Mouse (Mus musculus): ENCODE measurements at regions not wholly inside any gene's neighbourhood (a gene's known extent, or its start where the extent isn't known, plus 50 kb on each side); places are given as distances from the start of the nearest gene placed in this dataset.

DNA sequence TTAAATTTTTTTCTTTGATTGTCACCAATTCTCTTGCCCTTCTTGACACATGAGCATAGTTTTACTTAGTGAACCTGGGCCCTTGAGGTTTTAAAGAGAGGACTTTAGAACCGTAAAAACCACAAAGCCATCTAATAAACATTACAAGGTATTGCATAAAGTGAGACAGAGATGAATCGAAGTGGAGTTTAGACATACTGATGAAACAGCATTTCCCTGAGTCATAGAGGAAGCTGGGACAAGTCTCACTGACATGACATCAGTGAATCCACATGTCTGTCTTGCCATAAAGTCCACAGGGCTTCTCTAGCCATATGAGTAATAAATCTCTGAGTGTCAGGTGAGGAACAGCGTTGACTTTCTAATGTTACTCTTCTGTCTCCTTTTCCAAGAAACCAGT lies 128.4 kb downstream of the Btc start:
- 94% methylated on average over 3 of the region's 3 CpGs for WGBS
- ATAC-seq (replicated peaks): no peak
- no peak overlapping the region for H3K9ac ChIP-seq (replicated peaks)

GRCm38 (mm10) chr5:91278466-91278865 lies 124.3 kb downstream of the Btc start:
- H3K9ac ChIP-seq (replicated peaks): no peak overlapping the region
- H3K4me1 ChIP-seq: no peaks in the 10 kb centered on the region
- no peak for ATAC-seq (replicated peaks)
- 93% methylated on average over 3 of the region's 3 CpGs for WGBS
- H3K36me3 ChIP-seq: no peaks in the 10 kb centered on the region
- H3K4me2 ChIP-seq (replicated peaks): no peak overlapping the region
- H3K4me3 ChIP-seq: no peak overlapping the region
- H3K27me3 ChIP-seq: no peaks in the 10 kb centered on the region
- H3K27ac ChIP-seq (replicated peaks): no peak overlapping the region
- H3K9me3 ChIP-seq: no peaks in the 10 kb centered on the region

More for the DNA sequence above, 128.4 kb downstream of the Btc start:
- Histone ChIP-seq H3K36me3 (no peaks in the 10 kb centered on the region), H3K4me2 (replicated peaks) (no peak overlapping the region), H3K27me3 (no peaks in the 10 kb centered on the region), H3K4me3 (no peak overlapping the region), H3K4me1 (no peaks in the 10 kb centered on the region), H3K27ac (replicated peaks) (no peak overlapping the region), H3K9me3 (no peaks in the 10 kb centered on the region)

GRCm38 (mm10) chr5:91279464-91279863 lies 123.3 kb downstream of the Btc start:
- H3K4me3 ChIP-seq: no peak overlapping the region
- no peaks in the 10 kb centered on the region for H3K36me3 ChIP-seq
- ATAC-seq (replicated peaks): no peak
- H3K27me3 ChIP-seq: no peaks in the 10 kb centered on the region
- H3K4me1 ChIP-seq: no peaks in the 10 kb centered on the region
- 86% methylated on average over 2 of the region's 2 CpGs for WGBS
- H3K4me2 ChIP-seq (replicated peaks): no peak overlapping the region
- no peaks in the 10 kb centered on the region for H3K9me3 ChIP-seq
- H3K27ac ChIP-seq (replicated peaks): no peak overlapping the region
- H3K9ac ChIP-seq (replicated peaks): no peak overlapping the region

- H3K9me3 ChIP-seq: no peaks in the 10 kb centered on the region
- ATAC-seq (replicated peaks): no peak
- no peaks in the 10 kb centered on the region for H3K36me3 ChIP-seq
- no peak overlapping the region for H3K27ac ChIP-seq (replicated peaks)
- WGBS: 84% methylated on average over 7 of the region's 7 CpGs
- H3K4me1 ChIP-seq: no peaks in the 10 kb centered on the region
- H3K4me2 ChIP-seq (replicated peaks): no peak overlapping the region
- no peaks in the 10 kb centered on the region for H3K27me3 ChIP-seq
- no peak overlapping the region for H3K4me3 ChIP-seq
- H3K9ac ChIP-seq (replicated peaks): no peak overlapping the region
Observed at GRCm38 (mm10) chr5:91282969-91283368, 119.8 kb downstream of the Btc start.

- no peak overlapping the region for H3K27ac ChIP-seq (replicated peaks)
- no peaks in the 10 kb centered on the region for H3K4me1 ChIP-seq
- H3K4me3 ChIP-seq: no peak overlapping the region
- H3K4me2 ChIP-seq (replicated peaks): no peak overlapping the region
- no peaks in the 10 kb centered on the region for H3K9me3 ChIP-seq
- H3K9ac ChIP-seq (replicated peaks): no peak overlapping the region
- 74% methylated on average over 4 of the region's 4 CpGs for WGBS
- no peak for ATAC-seq (replicated peaks)
- no peaks in the 10 kb centered on the region for H3K27me3 ChIP-seq
- no peaks in the 10 kb centered on the region for H3K36me3 ChIP-seq
Observed at GRCm38 (mm10) chr5:91293073-91293472, 109.7 kb downstream of the Btc start.

- no peak overlapping the region for H3K9ac ChIP-seq (replicated peaks)
- no peaks in the 10 kb centered on the region for H3K36me3 ChIP-seq
- H3K27ac ChIP-seq (replicated peaks): no peak overlapping the region
- no peak overlapping the region for H3K4me2 ChIP-seq (replicated peaks)
- H3K4me1 ChIP-seq: no peaks in the 10 kb centered on the region
- H3K27me3 ChIP-seq: no peaks in the 10 kb centered on the region
- 73% methylated on average over 3 of the region's 3 CpGs for WGBS
- no peak overlapping the region for H3K4me3 ChIP-seq
- ATAC-seq (replicated peaks): no peak
- H3K9me3 ChIP-seq: no peaks in the 10 kb centered on the region
Observed at GRCm38 (mm10) chr5:91294957-91295356, 107.8 kb downstream of the Btc start.

- WGBS: 73% methylated on average over 2 of the region's 2 CpGs
- Histone ChIP-seq H3K4me1 (no peaks in the 10 kb centered on the region), H3K9me3 (no peaks in the 10 kb centered on the region), H3K27ac (replicated peaks) (no peak overlapping the region), H3K4me2 (replicated peaks) (no peak overlapping the region), H3K36me3 (no peaks in the 10 kb centered on the region), H3K27me3 (no peaks in the 10 kb centered on the region), H3K4me3 (no peak overlapping the region), H3K9ac (replicated peaks) (no peak overlapping the region)
- no peak for ATAC-seq (replicated peaks)
Observed at GRCm38 (mm10) chr5:91297068-91297467, 105.7 kb downstream of the Btc start.

DNA sequence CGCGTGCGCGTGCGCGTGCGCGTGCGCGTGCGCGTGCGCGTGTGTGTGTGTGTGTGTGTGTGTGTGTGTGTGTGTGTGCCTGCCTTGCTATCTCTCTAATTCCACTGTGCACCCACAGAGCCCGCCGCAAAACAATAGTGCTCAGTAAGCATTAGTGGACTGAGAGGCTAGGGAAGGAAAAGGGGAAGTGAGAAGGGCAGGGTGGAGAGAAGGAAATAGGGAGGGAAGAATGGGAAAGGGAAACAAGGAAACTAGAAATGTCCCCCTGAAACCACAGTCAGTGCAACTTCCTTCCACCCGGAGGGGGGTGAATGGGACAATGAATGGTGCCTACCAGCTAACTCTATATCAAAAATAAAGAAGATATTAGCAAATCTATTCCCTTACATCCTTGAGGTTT lies 100.7 kb downstream of the Btc start:
- ATAC-seq (replicated peaks): no peak
- Histone ChIP-seq H3K4me2 (replicated peaks) (no peak overlapping the region), H3K27ac (replicated peaks) (no peak overlapping the region), H3K4me3 (no peak overlapping the region), H3K36me3 (no peaks in the 10 kb centered on the region), H3K9me3 (no peaks in the 10 kb centered on the region), H3K4me1 (no peaks in the 10 kb centered on the region), H3K27me3 (no peaks in the 10 kb centered on the region), H3K9ac (replicated peaks) (no peak overlapping the region)
- WGBS: 88% methylated on average over 17 of the region's 17 CpGs

DNA sequence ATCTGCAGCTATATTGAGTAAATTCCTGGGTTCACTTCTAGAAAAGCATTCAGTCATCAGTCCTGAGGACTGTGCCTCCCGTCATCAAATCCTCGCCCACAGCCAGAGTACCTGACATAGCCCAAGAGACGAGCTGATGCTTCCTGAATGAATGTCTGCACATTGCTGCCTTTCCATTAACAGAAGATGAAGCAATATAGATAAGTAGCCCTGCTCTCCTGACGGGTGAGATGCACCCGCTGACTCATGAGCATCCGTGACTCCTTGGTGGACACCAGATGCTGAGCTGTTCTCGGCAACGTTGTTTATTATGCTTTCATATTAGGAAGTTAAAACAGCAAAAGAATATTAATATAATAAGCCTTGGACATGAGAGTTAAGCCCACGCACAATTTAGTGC lies 99.9 kb downstream of the Btc start:
- no peak overlapping the region for H3K27ac ChIP-seq (replicated peaks)
- no peak overlapping the region for H3K4me2 ChIP-seq (replicated peaks)
- no peak for ATAC-seq (replicated peaks)
- H3K27me3 ChIP-seq: no peaks in the 10 kb centered on the region
- no peaks in the 10 kb centered on the region for H3K36me3 ChIP-seq
- 84% methylated on average over 9 of the region's 9 CpGs for WGBS
- no peak overlapping the region for H3K9ac ChIP-seq (replicated peaks)
- H3K4me1 ChIP-seq: no peaks in the 10 kb centered on the region
- no peak overlapping the region for H3K4me3 ChIP-seq
- no peaks in the 10 kb centered on the region for H3K9me3 ChIP-seq

- Histone ChIP-seq H3K4me3 (no peak overlapping the region), H3K27me3 (no peaks in the 10 kb centered on the region), H3K9me3 (no peaks in the 10 kb centered on the region), H3K9ac (replicated peaks) (no peak overlapping the region), H3K4me1 (no peaks in the 10 kb centered on the region), H3K36me3 (no peaks in the 10 kb centered on the region), H3K4me2 (replicated peaks) (no peak overlapping the region), H3K27ac (replicated peaks) (no peak overlapping the region)
- WGBS: 69% methylated on average over 5 of the region's 5 CpGs
- ATAC-seq (replicated peaks): no peak; the same call in 1 of the 2 replicates
Observed at GRCm38 (mm10) chr5:91303702-91304101, 99.1 kb downstream of the Btc start.

DNA sequence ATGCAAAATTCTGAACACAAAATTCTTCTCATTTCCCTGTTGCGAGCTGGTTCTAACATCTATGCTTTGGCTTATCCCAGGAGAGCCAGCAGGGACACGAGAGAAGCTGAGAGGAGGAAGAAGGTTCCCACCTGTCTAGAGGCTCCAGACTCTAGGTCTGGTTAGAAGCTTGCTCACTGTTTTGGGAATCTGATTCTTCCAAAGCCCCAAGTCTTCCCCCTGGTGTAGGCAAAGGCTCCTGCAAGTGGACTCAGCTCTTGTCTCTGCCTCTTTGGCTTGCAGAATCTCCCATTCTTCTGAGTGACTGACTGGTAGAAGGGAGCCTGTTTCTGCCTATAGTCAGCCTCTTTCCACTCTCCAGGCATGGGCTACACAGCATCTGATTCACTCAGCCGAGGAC lies 95.8 kb downstream of the Btc start:
- H3K9ac ChIP-seq (replicated peaks): no peak overlapping the region
- no peaks in the 10 kb centered on the region for H3K9me3 ChIP-seq
- no peak overlapping the region for H3K27ac ChIP-seq (replicated peaks)
- no peak overlapping the region for H3K4me3 ChIP-seq
- no peaks in the 10 kb centered on the region for H3K4me1 ChIP-seq
- H3K36me3 ChIP-seq: no peaks in the 10 kb centered on the region
- 81% methylated on average over 3 of the region's 3 CpGs for WGBS
- no peak for ATAC-seq (replicated peaks)
- no peaks in the 10 kb centered on the region for H3K27me3 ChIP-seq
- H3K4me2 ChIP-seq (replicated peaks): no peak overlapping the region
